Mouse (Mus musculus) hindbrain, embryonic 15.5 days (tissue): ENCODE measurements around the gene Cd63. TPM values are rescaled to one million over a fixed set of nuclear protein-coding genes. Genes with fewer than 3 reads are reported as not detected.

Experiments used
- ATAC-seq: fragments of 200-750 bp; cut with Nextera tagmentation; 2 replicates; pipeline ENCODE4 v1.8.0; 2017; ENCODE audit warnings: low read depth, moderate number of reproducible peaks, moderate TSS enrichment; ENCODE audit not compliant: low FRiP score
- H3K27ac ChIP-seq: fragments of 300-500 bp; sonication (generic); replicated peaks from 2 replicates; pipeline ENCODE4 v1.5.1; 2015; ENCODE audit warnings: mild to moderate bottlenecking, inconsistent platforms
- H3K27me3 ChIP-seq: fragments of 300-500 bp; sonication (generic); 2 replicates; pipeline ENCODE4 v1.6.1; 2015; ENCODE audit warnings: control low read depth, inconsistent platforms
- H3K36me3 ChIP-seq: fragments of 300-500 bp; sonication (generic); 2 replicates; pipeline ENCODE4 v1.6.1; 2015; ENCODE audit warnings: control low read depth, inconsistent platforms
- H3K4me1 ChIP-seq: fragments of 300-500 bp; sonication (generic); replicated peaks from 2 replicates; pipeline ENCODE4 v1.6.1; 2015; ENCODE audit warnings: control low read depth, inconsistent platforms
- H3K4me2 ChIP-seq: fragments of 300-500 bp; sonication (generic); 2 replicates; pipeline ENCODE4 v1.6.1; 2015; ENCODE audit warnings: moderate library complexity, mild to moderate bottlenecking, inconsistent platforms
- H3K4me3 ChIP-seq: fragments of 300-500 bp; sonication (generic); 2 replicates; pipeline ENCODE4 v1.5.1; 2015; ENCODE audit warnings: mild to moderate bottlenecking, inconsistent platforms
- H3K9ac ChIP-seq: fragments of 300-500 bp; sonication (generic); 2 replicates; pipeline ENCODE4 v1.6.1; 2015; ENCODE audit warnings: inconsistent platforms
- H3K9me3 ChIP-seq: fragments of 300-500 bp; sonication (generic); 2 replicates; pipeline ENCODE4 v1.6.1; 2016; ENCODE audit warnings: control low read depth, inconsistent platforms
- WGBS: fragments of 180-500 bp; shearing (Covaris S2); methylation state at CpG from one replicate; pipeline ENCODE4 v1.1.7; 2015; 5-methylcytosine and 5-hydroxymethylcytosine counted together
- polyA plus RNA-seq: library from polyadenylated mRNA; unstranded; fragments of >200 nt; fragmentation: Nextera tagmentation; extraction: Ambion mirVana; gene quantifications from 2 replicates; pipeline ENCODE4 v1.2.1, GENCODE M21; 2015

Cd63 gene
- polyA plus RNA-seq, 1 experiment from 2014 or later = 262 TPM

DNA sequence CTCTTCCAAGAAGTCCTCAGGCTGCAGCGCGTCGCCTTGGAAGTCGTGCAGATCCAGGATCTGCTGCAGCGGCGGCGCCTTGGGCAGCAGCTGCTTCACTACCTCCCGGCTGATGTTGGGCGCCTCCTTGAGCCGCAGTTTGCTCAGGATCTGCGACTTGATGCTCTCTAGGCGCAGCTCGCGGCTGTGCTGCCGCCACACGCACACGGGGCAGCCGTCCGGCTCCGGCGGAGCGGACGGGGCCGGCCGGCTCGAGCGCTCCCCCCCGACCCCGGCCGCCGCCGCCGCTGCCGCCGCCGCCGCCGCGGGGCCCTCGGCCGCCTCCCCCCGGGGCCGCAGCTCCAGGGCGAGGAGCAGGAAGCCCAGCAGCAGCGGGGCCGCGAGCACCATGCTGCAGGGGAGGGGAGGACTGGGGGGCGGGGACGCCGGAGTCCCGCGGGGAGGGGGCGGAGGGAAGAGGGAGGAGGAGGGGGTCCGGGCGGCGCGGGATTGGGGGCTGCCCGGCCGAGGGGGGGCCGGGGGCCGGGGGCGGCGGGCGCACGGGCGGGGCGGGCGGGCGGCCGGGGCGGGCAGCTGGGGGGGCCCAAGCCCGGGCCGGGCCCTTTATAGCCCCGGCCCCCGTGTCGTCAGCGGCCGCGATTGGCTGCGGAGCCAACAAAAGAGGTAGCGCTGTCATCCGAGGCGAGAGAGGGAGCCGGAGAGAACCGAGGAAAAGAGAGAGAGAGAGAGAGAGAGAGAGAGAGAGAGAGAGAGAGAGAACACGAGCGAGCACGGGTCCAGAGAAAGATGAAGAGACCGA, 9.3 kb upstream of the Cd63 start, which contains the start of gene Gdf11:
Gdf11 (minus strand) TSS at position 423 of the 799 bp plus-strand sequence.
- ATAC-seq = peak; percentile 86

DNA sequence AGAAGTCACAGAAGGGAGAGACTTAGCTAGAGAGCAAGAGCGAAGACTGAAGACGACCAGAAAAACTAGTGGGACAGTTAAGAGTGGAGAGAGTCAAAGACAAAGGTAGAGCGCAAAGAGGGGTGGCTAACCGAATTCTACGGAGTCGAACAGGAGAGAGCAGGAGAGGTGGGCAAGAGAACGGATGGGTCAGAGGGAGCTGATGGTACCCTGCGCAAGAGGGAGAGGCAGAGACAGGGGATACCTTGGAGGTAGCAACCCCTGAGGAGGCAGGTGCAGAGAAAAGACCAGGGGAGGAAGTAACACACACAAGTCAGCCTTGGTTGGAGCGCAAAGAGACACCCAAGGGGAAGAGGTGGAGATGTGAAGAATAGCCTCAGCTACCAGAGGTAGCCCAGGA, 8.5 kb upstream of the Cd63 start:
- Histone ChIP-seq H3K4me1 (peaks cover 52% of the 10 kb centered on the region), H3K9ac (peak overlapping the region; percentile 85), H3K27ac (peak overlapping the region; percentile 92), H3K4me2 (peak overlapping the region; percentile 91), H3K27me3 (peaks cover 13% of the 10 kb centered on the region), H3K4me3 (peak overlapping the region; percentile 77), H3K36me3 (peaks cover 8% of the 10 kb centered on the region; the same call in 1 of the 2 replicates), H3K9me3 (no peaks in the 10 kb centered on the region)
- WGBS = 1% methylated on average over 9 of the region's 9 CpGs
- ATAC-seq = peak; percentile 8

More for the DNA sequence above, 9.3 kb upstream of the Cd63 start, which contains the start of gene Gdf11:
- under 1% methylated on average over 58 of the region's 89 CpGs for WGBS
- peaks cover 9% of the 10 kb centered on the region; the same call in 1 of the 2 replicates for H3K36me3 ChIP-seq
- peak within 1 kb of the TSS; percentile 77 for H3K4me3 ChIP-seq
- peaks cover 45% of the 10 kb centered on the region for H3K4me1 ChIP-seq
- H3K9ac ChIP-seq = peak within 1 kb of the TSS; percentile 85
- H3K4me2 ChIP-seq = peak within 1 kb of the TSS; percentile 91
- H3K27me3 ChIP-seq = peaks cover 5% of the 10 kb centered on the region
- H3K9me3 ChIP-seq = no peaks in the 10 kb centered on the region
- peak within 1 kb of the TSS; percentile 92 for H3K27ac ChIP-seq

DNA sequence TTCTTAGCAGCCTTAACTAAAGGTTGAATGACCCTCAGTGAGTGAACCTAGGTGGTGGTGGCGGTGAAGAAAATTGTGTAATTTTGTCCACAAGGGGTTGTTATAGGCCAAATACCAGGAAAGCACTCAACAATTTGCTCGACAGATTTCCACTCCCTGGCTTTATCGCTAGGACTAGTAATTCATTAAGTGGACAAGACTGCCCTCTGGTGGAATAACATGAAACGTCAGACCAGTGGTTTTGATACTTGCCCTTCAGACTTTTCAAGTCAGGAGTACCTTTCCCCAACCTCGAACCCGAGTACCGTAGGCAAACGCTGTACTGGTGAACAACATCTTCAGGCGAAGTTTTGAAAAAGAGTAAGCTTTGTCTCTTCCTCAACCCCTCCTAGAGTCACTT, 5.4 kb upstream of the Cd63 start:
- no peak for ATAC-seq
- no peak overlapping the region for H3K27ac ChIP-seq
- H3K36me3 ChIP-seq = no peaks in the 10 kb centered on the region
- H3K9ac ChIP-seq = no peak overlapping the region
- peak overlapping the region; percentile 45 for H3K4me2 ChIP-seq
- peaks cover 33% of the 10 kb centered on the region for H3K4me1 ChIP-seq
- peaks cover 13% of the 10 kb centered on the region for H3K27me3 ChIP-seq
- H3K9me3 ChIP-seq = no peaks in the 10 kb centered on the region
- no peak overlapping the region for H3K4me3 ChIP-seq
- WGBS = under 1% methylated on average over 9 of the region's 9 CpGs

DNA sequence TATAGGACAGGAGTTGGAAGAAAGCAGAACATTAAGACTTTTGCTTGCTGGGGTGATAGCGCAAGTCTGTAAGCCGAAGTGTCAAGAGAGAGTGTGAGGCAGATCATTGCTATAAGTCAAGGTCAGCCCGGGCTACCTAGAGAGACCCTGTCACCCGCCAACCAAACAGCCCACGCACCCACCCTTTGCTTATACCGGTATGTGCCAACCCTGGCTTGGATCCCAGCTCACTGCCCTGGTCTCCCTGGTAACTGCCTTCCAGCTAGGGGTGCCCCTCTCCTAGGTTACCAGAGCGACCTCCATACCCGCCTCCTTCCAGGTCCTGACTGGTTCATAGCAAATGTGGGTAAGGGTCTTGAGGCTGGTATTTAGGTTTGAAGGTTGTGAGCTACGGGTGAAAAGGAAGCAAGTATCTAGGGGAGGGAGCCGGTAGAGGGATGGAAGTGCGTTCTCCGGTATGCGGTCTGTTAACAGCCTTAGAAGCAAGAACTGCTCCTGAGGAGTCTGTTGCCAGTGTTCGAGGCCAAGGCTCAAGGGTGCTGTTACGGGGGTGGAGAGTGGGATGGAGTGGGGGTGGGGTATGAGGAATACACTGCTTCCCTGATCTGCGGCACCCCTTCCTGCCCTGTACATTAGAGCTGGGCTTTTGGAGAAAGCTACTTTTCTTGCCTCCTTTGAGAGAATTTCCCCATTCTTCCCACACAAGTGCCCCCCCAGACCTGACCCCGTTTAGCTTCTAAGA, 4.7 kb upstream of the Cd63 start:
- Histone ChIP-seq H3K27me3 (peaks cover 13% of the 10 kb centered on the region), H3K4me2 (peak overlapping the region; percentile 45), H3K4me3 (peak overlapping the region; percentile 18), H3K9ac (no peak overlapping the region; the same call in 1 of the 2 replicates), H3K4me1 (peaks cover 29% of the 10 kb centered on the region), H3K9me3 (no peaks in the 10 kb centered on the region), H3K36me3 (no peaks in the 10 kb centered on the region), H3K27ac (peak overlapping the region; percentile 52; the same call in 1 of the 2 replicates)
- 2% methylated on average over 17 of the region's 17 CpGs for WGBS
- peak; percentile 63 for ATAC-seq

DNA sequence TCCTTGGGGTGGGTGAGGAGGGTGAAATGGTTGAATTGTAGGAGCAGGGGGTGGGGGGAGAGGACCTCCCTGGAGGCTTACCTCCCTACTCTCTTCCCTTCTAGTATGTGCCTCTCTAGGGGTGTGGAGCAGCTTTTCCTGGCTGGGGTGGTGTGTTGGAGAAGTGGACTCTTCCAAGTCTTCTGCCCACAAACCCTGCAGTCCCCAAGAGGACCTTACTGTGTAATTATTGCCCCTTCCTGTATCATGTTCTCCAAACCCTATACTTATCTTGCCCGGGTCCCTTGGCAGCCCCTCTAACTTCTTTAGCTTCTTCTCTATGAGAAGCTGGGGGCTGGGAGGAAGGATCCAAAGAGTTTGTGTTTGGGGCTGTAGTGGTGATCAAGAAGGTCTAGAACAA, 4.0 kb upstream of the Cd63 start:
- H3K9ac ChIP-seq = no peak overlapping the region
- 0 out of 2 replicates have a peak overlapping the region, but pooled peaks have one; percentile 18 for H3K4me3 ChIP-seq
- ATAC-seq = no peak
- peaks cover 29% of the 10 kb centered on the region for H3K4me1 ChIP-seq
- WGBS = 57% methylated on average over 1 of the region's 1 CpGs
- peaks cover 13% of the 10 kb centered on the region for H3K27me3 ChIP-seq
- no peaks in the 10 kb centered on the region for H3K36me3 ChIP-seq
- H3K27ac ChIP-seq = 0 out of 2 replicates have a peak overlapping the region, but pooled peaks have one; percentile 7
- H3K4me2 ChIP-seq = peak overlapping the region; percentile 45; the same call in 1 of the 2 replicates
- H3K9me3 ChIP-seq = no peaks in the 10 kb centered on the region

DNA sequence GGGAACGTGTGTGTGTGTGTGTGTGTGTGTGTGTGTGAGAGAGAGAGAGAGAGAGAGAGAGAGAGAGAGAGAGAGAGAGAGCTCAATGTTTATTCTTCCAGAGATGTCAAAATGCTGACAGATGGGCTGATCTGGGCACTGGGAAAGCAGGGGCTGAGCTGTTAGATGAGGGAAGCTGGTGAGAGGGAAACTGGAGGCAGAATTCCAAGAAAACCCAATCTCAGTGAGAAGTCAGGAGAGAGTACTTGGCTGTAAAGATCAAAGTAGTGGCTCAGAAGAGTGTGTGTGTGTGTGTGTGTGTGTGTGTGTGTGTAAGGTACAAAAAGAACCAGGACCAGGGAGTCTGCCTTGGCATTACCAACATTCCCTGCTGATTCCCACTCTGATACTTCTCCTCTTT, 3.3 kb upstream of the Cd63 start:
- H3K4me1 ChIP-seq = peaks cover 25% of the 10 kb centered on the region
- no peak for ATAC-seq

DNA sequence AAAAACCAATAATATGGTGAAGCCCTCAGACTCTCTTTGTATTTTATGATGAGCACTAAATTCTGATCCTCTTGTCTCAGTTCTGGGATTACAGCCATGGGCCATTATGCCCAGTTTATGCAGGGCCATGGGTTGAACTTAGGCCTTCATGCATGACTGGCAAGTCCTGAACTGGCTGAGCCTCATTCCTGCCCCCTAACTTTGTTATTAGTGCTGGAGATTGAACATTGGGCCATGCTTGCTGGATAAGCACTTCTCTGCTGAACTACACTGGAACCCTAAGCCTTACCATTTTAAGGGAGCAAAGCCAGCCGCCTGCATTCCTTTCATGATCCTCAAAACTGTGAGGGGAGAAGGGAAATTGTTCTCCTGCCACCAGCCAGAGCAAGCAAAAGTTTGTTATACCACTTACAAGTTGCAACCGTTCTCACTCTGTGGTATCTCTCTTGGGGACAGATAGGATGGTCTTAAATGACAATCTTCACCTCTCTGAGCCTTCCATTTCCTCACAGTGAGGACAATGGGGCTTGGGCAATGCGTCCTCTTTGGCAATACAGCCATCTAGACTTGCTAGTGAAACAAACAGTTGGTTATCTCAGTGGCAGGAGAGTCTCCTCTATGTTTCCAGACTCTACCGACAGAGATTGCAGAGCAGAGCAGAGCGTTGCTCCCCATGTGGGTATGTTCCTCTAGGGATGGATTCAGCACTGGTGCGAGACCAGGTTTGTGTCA, 864 bp upstream of the Cd63 start:
- Histone ChIP-seq H3K4me1 (peaks cover 18% of the 10 kb centered on the region), H3K9me3 (no peaks in the 10 kb centered on the region), H3K4me2 (no peak overlapping the region), H3K27me3 (peaks cover 13% of the 10 kb centered on the region), H3K27ac (no peak overlapping the region), H3K4me3 (no peak overlapping the region), H3K36me3 (no peaks in the 10 kb centered on the region), H3K9ac (no peak overlapping the region)
- WGBS = 87% methylated on average over 6 of the region's 6 CpGs
- ATAC-seq = no peak

More for the DNA sequence above, 3.3 kb upstream of the Cd63 start:
- no peaks in the 10 kb centered on the region for H3K36me3 ChIP-seq
- no peak overlapping the region for H3K4me3 ChIP-seq
- WGBS = 19% methylated on average over 1 of the region's 1 CpGs
- peaks cover 13% of the 10 kb centered on the region for H3K27me3 ChIP-seq
- H3K27ac ChIP-seq = no peak overlapping the region
- no peak overlapping the region for H3K9ac ChIP-seq
- no peaks in the 10 kb centered on the region for H3K9me3 ChIP-seq
- no peak overlapping the region for H3K4me2 ChIP-seq

DNA sequence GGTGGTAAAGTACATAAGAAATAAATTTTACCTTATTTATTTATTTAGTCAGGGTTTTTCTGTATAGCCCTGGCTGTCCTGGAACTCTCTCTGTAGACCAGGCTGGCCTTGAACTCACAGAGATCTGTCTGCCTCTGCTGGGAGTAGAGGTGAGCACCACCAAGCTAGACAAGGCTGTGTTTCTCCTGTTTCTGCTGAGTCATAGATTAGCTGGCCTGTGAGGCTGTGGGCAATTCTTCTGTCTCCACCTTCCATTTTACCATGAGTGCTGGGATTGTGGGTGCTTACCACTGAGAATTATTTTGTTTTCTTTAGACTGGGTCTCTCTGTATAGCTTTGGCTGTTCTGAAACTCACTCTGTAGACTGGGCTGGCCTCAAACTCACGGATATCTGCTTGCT, 620 bp downstream of the Cd63 start:
- 86% methylated on average over 1 of the region's 1 CpGs for WGBS

DNA sequence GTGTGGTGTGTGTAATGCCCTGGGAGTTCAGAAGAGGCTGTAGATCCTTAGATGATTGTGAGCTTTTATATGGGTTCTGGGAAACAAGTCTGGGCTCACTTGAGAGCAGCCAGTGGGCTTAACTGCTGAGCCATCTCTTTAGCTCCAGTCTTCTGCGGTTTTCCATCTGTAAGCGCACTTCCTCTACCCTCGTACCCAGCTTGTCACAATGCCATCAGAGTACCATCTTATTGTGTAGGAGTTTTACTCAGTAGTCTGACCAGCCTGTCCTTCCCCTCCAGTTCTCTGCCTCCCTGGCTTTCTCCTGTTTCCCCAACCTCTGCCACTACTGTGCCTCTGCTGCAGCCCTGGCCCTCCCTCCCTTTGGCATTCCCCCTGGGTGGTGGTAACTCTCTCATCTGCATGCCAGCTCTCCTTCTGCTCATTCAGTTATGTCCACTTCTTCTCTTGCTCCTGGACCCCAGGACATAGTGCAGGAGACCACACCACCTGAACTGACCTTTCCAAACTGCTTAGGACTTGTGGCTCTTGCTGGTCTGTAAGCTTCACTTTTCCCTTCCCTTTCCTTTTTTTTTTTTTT, 1.7 kb downstream of the Cd63 start:
- H3K9me3 ChIP-seq = no peaks in the 10 kb centered on the region
- H3K4me3 ChIP-seq = no peak overlapping the region
- ATAC-seq = no peak
- 65% methylated on average over 3 of the region's 3 CpGs for WGBS
- H3K36me3 ChIP-seq = no peaks in the 10 kb centered on the region
- no peak overlapping the region for H3K9ac ChIP-seq
- no peaks in the 10 kb centered on the region for H3K4me1 ChIP-seq
- no peak overlapping the region for H3K4me2 ChIP-seq
- no peaks in the 10 kb centered on the region for H3K27me3 ChIP-seq
- no peak overlapping the region for H3K27ac ChIP-seq

More for the DNA sequence above, 620 bp downstream of the Cd63 start:
- Histone ChIP-seq H3K4me1 (peaks cover 8% of the 10 kb centered on the region), H3K4me3 (no peak overlapping the region), H3K9me3 (no peaks in the 10 kb centered on the region), H3K27me3 (peaks cover 8% of the 10 kb centered on the region), H3K9ac (no peak overlapping the region), H3K4me2 (no peak overlapping the region), H3K36me3 (no peaks in the 10 kb centered on the region), H3K27ac (no peak overlapping the region)
- no peak for ATAC-seq

DNA sequence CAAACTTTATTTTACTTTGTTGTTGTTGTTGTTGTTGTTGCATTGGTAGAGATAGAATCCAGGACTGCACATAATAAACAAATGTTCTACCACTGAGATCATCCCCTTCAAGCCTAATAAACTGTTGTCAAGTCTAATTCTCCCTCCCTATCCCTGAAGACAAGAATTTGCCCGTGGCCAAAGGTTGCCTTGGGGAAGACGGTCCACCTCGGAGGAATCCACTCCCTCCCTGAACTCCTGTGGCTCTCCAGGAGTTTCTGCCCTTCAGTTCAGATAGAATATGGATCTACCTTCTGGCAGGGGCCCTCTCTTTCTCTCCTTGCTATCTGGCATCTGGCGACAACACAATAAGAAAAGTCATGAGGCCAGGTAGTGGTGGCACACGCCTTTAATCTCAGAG, 4.0 kb downstream of the Cd63 start:
- Histone ChIP-seq H3K4me3 (no peak overlapping the region), H3K27ac (no peak overlapping the region), H3K9ac (no peak overlapping the region), H3K36me3 (no peaks in the 10 kb centered on the region), H3K9me3 (no peaks in the 10 kb centered on the region), H3K4me2 (no peak overlapping the region), H3K27me3 (no peaks in the 10 kb centered on the region), H3K4me1 (peaks cover 8% of the 10 kb centered on the region; the same call in 1 of the 2 replicates)
- no peak for ATAC-seq
- WGBS = 73% methylated on average over 5 of the region's 5 CpGs

DNA sequence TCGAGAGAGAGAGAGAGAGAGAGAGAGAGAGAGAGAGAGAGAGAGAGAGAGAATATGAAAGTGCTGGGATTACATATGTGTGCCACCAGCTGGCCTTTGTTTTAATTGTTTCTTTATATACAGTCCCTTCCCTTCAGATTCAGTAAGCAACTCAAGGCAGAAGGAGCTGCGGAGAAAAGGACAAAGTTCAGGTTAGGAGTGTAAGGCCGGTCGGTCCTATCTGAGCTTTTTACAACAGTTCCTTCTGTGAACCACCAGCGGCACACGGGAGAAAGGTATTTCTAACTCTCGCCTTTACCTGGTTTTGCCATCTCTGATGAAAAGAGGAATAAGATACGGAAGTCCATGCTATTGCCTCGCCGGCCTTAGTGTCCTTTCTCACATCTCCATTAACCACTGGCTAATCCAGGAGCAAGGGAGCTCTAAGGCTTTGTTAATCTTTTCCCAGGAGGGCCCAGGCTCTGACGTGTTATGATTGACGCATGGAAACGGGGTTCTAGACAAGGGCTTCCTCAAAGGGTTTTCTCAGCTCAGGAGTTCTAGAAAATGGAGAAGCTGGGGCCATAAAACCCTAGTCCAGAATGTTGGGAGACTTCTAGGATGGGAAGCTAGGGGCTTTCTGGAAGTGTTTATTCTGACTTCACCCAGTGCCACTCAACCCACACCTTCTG, 8.1 kb downstream of the Cd63 start:
- Histone ChIP-seq H3K27ac (peak overlapping the region; percentile 84), H3K9me3 (no peaks in the 10 kb centered on the region), H3K36me3 (no peaks in the 10 kb centered on the region), H3K27me3 (no peaks in the 10 kb centered on the region), H3K4me3 (peak overlapping the region; percentile 87), H3K9ac (peak overlapping the region; percentile 84; the same call in 1 of the 2 replicates), H3K4me2 (peak overlapping the region; percentile 67), H3K4me1 (peaks cover 31% of the 10 kb centered on the region)
- WGBS = 60% methylated on average over 13 of the region's 13 CpGs
- ATAC-seq = no peak
